Mouse (Mus musculus): Measurements from ENCODE around the gene Gna13.
A peak's percentile ranks its signal among the peaks of the same experiment; 100 is the strongest.

The Gna13 gene

GRCm38 (mm10) chr11:109422263-109422662, 59.6 kb downstream of the Gna13 start:
- peak; percentile 43 for DNase-seq (ENCODE audit: low read depth)

DNA sequence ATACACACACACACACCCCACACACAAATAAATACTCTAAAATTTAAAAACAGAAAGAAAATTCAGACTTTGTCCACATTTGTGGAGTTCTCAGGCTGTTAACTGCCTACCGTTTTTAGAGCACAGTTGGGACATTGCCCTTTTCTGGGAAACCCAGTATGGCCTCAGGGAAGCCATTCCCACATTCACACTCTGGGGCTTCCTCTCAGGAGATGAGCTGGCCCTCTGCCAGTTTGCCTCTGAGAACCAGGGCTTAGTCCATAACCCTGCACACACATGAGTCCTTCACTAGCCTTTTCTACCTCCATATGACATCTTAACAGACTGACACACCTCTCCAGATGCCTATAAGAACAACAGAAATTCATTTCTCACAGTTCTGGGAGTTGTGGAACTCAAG, 60.7 kb downstream of the Gna13 start:
- no peak for DNase-seq (ENCODE audit: low read depth)

DNA sequence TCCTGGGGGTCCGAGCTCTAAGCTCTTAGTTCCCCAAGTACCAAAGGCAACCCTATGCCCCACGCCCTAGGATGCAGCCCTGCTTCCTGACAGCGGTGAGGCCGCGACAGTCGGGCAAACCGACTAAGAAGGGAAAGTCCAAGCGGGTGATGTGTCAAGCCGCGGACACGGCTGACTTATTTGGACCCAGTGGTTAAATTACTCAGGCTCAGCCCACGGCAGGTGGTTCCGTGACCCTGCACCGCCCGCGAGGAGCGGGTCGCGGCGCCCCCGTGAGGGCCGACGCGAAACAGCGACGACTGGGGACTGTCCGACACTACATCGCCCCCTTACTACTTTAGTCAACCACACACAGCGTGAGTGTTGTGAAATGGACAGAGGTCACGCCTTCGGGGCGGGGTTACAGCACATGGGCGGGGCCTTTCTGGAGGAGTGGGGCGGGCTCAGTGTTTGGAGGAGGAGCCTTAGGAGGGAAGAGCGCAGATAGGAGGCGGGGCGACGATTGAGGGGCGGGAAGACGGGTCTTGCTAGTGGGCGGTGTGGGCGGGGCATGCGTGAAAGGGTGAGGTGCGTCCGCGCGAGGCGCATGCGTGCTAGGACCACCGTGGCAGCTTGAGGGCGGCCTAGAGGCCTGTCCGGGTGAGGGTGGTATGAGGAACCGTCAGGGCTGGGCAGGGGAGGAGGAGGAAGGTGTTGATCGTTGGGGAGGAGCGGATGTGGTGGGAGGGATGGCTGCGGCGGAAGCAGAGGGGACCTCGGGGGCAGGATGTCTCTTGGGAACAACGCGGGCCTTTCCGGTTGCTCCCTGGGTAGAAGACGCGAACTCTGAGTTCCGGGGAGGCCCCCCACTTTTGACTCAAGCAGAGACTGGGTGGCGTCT, 63.0 kb downstream of the Gna13 start, which contains the start of gene Amz2:
Amz2 (plus strand) TSS at position 555 of the 880 bp plus-strand sequence.
- DNase-seq (ENCODE audit: low read depth) = peak; percentile 100

GRCm38 (mm10) chr11:109426272-109426586, 63.6 kb downstream of the Gna13 start:
- no peak for DNase-seq (ENCODE audit: low read depth)

- peak; percentile 57 for DNase-seq (ENCODE audit: low read depth)
These were observed 64.7 kb downstream of the Gna13 start for GRCm38 (mm10) chr11:109427353-109427752.

GRCm38 (mm10) chr11:109434233-109434798, 71.7 kb downstream of the Gna13 start:
- peak; percentile 82 for DNase-seq (ENCODE audit: low read depth)

GRCm38 (mm10) chr11:109436889-109437288, 74.3 kb downstream of the Gna13 start:
- no peak for DNase-seq (ENCODE audit: low read depth)

DNA sequence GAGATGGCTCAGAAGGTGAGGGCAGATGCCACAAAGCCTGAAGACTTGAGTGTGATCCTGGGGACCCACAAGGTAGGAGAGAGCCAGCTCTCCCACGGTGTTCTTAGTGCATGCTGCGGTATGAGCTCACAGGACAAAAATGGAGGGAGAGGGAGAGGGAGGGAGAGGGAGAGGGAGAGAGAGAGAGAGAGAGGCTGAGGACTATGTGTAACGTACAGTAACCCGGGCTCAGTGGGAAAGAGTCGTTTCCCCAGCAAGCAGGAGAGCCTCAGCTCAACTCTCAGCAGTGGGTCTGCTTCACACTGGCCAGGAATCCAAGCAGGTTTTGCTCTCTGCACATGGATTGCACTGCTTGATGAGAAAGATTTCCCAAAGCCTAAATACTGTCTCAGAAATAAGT, 76.6 kb downstream of the Gna13 start:
- DNase-seq (ENCODE audit: low read depth) = peak; percentile 31

GRCm38 (mm10) chr11:109439829-109440340, 77.3 kb downstream of the Gna13 start:
- peak; percentile 91 for DNase-seq (ENCODE audit: low read depth)

- no peak for DNase-seq (ENCODE audit: low read depth)
These were observed 78.0 kb downstream of the Gna13 start for GRCm38 (mm10) chr11:109440641-109441040.

GRCm38 (mm10) chr11:109441119-109441518, 78.5 kb downstream of the Gna13 start:
- peak; percentile 92 for DNase-seq (ENCODE audit: low read depth)

DNA sequence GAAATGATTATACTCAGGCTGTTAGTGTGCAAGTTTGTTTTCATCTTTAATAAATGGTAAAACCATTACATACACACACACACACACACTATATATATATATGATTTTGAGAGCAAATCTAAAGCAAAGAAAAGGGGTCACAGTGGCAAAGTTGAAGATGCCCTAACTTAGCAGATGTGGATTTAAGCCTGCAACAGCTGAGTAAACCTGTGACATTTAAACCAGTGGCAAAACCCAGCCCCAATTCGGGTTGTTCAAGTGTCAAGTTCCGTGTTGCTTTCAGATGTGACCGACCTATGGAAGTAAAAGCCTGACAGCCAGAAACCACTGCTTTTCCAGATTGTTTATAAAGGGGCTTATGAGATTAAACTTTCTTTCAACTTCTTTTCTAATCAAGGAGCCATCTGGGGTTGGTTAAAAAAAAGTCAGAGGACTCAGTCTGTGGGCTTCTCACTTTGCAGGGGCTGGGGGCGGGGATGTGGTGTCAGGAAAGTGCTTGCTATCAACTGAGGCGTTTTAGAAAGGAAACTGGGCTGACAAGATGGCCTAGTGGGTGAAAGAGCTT, 79.6 kb downstream of the Gna13 start:
- peak; percentile 52 for DNase-seq (ENCODE audit: low read depth)

- DNase-seq (ENCODE audit: low read depth) = peak; percentile 29
These were observed 81.0 kb downstream of the Gna13 start for GRCm38 (mm10) chr11:109443468-109444263.

- DNase-seq (ENCODE audit: low read depth) = peak; percentile 63
These were observed 82.0 kb downstream of the Gna13 start for GRCm38 (mm10) chr11:109444600-109444999.

- DNase-seq (ENCODE audit: low read depth) = peak; percentile 84
These were observed 82.9 kb downstream of the Gna13 start for GRCm38 (mm10) chr11:109445438-109446035.
